Mouse (Mus musculus) kidney, postnatal 0 days (tissue): Measurements from ENCODE around the gene Rnf128. TPM values are rescaled to one million over a fixed set of nuclear protein-coding genes. Genes with fewer than 3 reads are reported as not detected.

Experiments
- ATAC-seq: fragments of 200-750 bp; cut with Nextera tagmentation; replicated peaks from 2 replicates; pipeline ENCODE4 v1.8.0; 2017; ENCODE audit warnings: low read depth, moderate number of reproducible peaks, moderate TSS enrichment, moderate library complexity; ENCODE audit not compliant: low FRiP score
- DNase-seq: peaks from one replicate; pipeline ENCODE4 v3.0.0-alpha.2; 2016; ENCODE audit warnings: low spot score
- H3K27ac ChIP-seq: fragments of 300-500 bp; sonication (generic); 2 replicates; pipeline ENCODE4 v1.5.1; 2014; ENCODE audit warnings: mild to moderate bottlenecking
- H3K27me3 ChIP-seq: fragments of 300-500 bp; sonication (generic); 2 replicates; pipeline ENCODE4 v1.6.1; 2014; ENCODE audit warnings: low read length, mixed read lengths; ENCODE audit not compliant: insufficient read depth
- H3K36me3 ChIP-seq: fragments of 300-500 bp; sonication (generic); 2 replicates; pipeline ENCODE4 v1.6.1; 2014; ENCODE audit warnings: low read length, mixed read lengths; ENCODE audit not compliant: insufficient read depth
- H3K4me1 ChIP-seq: fragments of 300-500 bp; sonication (generic); replicated peaks from 2 replicates; pipeline ENCODE4 v1.6.1; 2014; ENCODE audit warnings: antibody characterized with exemption, low read length, mixed read lengths; ENCODE audit not compliant: insufficient read depth
- H3K4me2 ChIP-seq: fragments of 300-500 bp; sonication (generic); 2 replicates; pipeline ENCODE4 v1.6.1; 2014; ENCODE audit warnings: mild to moderate bottlenecking, low read length, moderate library complexity, mixed read lengths
- H3K4me3 ChIP-seq: fragments of 300-500 bp; sonication (generic); replicated peaks from 2 replicates; pipeline ENCODE4 v1.5.1; 2014; ENCODE audit warnings: low read depth, low read length
- H3K9ac ChIP-seq: fragments of 300-500 bp; sonication (generic); 2 replicates; pipeline ENCODE4 v1.6.1; 2014; ENCODE audit warnings: low read depth, low read length
- H3K9me3 ChIP-seq: fragments of 300-500 bp; sonication (generic); replicated peaks from 2 replicates; pipeline ENCODE4 v1.6.1; 2016; ENCODE audit warnings: low read length, inconsistent platforms, mixed read lengths
- CTCF ChIP-seq: IDR thresholded peaks from 2 replicates; pipeline ENCODE4 v1.5.1; 2016; ENCODE audit warnings: antibody characterized with exemption, low read depth, mild to moderate bottlenecking, moderate library complexity
- WGBS: fragments of 180-500 bp; shearing (Covaris S2); extraction: QIAGEN DNeasy Blood & Tissue Kit; methylation state at CpG from one replicate; pipeline ENCODE4 v1.1.7; 2014; 5-methylcytosine and 5-hydroxymethylcytosine counted together
- polyA plus RNA-seq: library from polyadenylated mRNA; unstranded; fragments of >200 nt; fragmentation: Nextera tagmentation; extraction: Ambion mirVana; gene quantifications from 2 replicates; pipeline ENCODE4 v1.2.1, GENCODE M21; 2015

The Rnf128 gene
- polyA plus RNA-seq, 1 experiment from 2014 or later = 96.3 TPM

GRCm38 (mm10) chrX:139529678-139530077, 33.4 kb upstream of the Rnf128 start:
- Histone ChIP-seq H3K4me2 (no peak overlapping the region), H3K9ac (no peak overlapping the region), H3K4me3 (no peak overlapping the region), H3K27ac (no peak overlapping the region), H3K9me3 (no peaks in the 10 kb centered on the region), H3K4me1 (no peaks in the 10 kb centered on the region), H3K36me3 (no peaks in the 10 kb centered on the region), H3K27me3 (no peaks in the 10 kb centered on the region)
- no peak for DNase-seq
- no peak for ATAC-seq
- TF ChIP-seq CTCF = no peak

- TF ChIP-seq CTCF = no peak
- no peaks in the 10 kb centered on the region for H3K27me3 ChIP-seq
- no peak for ATAC-seq
Measured at GRCm38 (mm10) chrX:139532293-139532692, 30.8 kb upstream of the Rnf128 start.

GRCm38 (mm10) chrX:139537641-139538397, 25.3 kb upstream of the Rnf128 start:
- whole genome bisulfite sequencing = 74% methylated on average over 5 of the region's 5 CpGs

More at GRCm38 (mm10) chrX:139532293-139532692, 30.8 kb upstream of the Rnf128 start:
- Histone ChIP-seq H3K36me3 (no peaks in the 10 kb centered on the region), H3K9ac (no peak overlapping the region), H3K4me1 (no peaks in the 10 kb centered on the region), H3K4me2 (no peak overlapping the region), H3K27ac (no peak overlapping the region), H3K4me3 (no peak overlapping the region), H3K9me3 (no peaks in the 10 kb centered on the region)
- WGBS = 72% methylated on average over 4 of the region's 4 CpGs
- no peak for DNase-seq

GRCm38 (mm10) chrX:139543726-139544125, 19.4 kb upstream of the Rnf128 start:
- Histone ChIP-seq H3K4me2 (no peak overlapping the region), H3K9ac (no peak overlapping the region), H3K27me3 (no peaks in the 10 kb centered on the region), H3K36me3 (no peaks in the 10 kb centered on the region), H3K4me3 (no peak overlapping the region), H3K9me3 (no peaks in the 10 kb centered on the region), H3K27ac (no peak overlapping the region), H3K4me1 (no peaks in the 10 kb centered on the region)
- peak; percentile 16 for DNase-seq
- ATAC-seq = no peak
- WGBS = 68% methylated on average over 7 of the region's 7 CpGs
- no peak for TF ChIP-seq CTCF

More at GRCm38 (mm10) chrX:139537641-139538397, 25.3 kb upstream of the Rnf128 start:
- H3K4me1 ChIP-seq = no peaks in the 10 kb centered on the region
- no peak overlapping the region for H3K4me3 ChIP-seq
- ATAC-seq = no peak
- no peak for TF ChIP-seq CTCF
- H3K27me3 ChIP-seq = no peaks in the 10 kb centered on the region
- no peaks in the 10 kb centered on the region for H3K9me3 ChIP-seq
- H3K9ac ChIP-seq = no peak overlapping the region
- no peak overlapping the region for H3K4me2 ChIP-seq
- no peak for DNase-seq
- no peak overlapping the region for H3K27ac ChIP-seq
- H3K36me3 ChIP-seq = no peaks in the 10 kb centered on the region

- WGBS = 64% methylated on average over 5 of the region's 5 CpGs
- DNase-seq = no peak
- Histone ChIP-seq H3K27me3 (no peaks in the 10 kb centered on the region), H3K9me3 (no peaks in the 10 kb centered on the region), H3K4me2 (no peak overlapping the region), H3K4me3 (no peak overlapping the region), H3K4me1 (no peaks in the 10 kb centered on the region), H3K36me3 (no peaks in the 10 kb centered on the region), H3K9ac (no peak overlapping the region), H3K27ac (no peak overlapping the region)
- TF ChIP-seq CTCF = no peak
- no peak for ATAC-seq
Measured at GRCm38 (mm10) chrX:139550456-139550855, 12.7 kb upstream of the Rnf128 start.

GRCm38 (mm10) chrX:139552090-139552489, 11.0 kb upstream of the Rnf128 start:
- Histone ChIP-seq H3K27ac (no peak overlapping the region), H3K36me3 (no peaks in the 10 kb centered on the region), H3K4me3 (no peak overlapping the region), H3K4me2 (no peak overlapping the region), H3K9me3 (no peaks in the 10 kb centered on the region), H3K4me1 (no peaks in the 10 kb centered on the region), H3K9ac (no peak overlapping the region), H3K27me3 (no peaks in the 10 kb centered on the region)
- ATAC-seq (no peak), DNase-seq (no peak)
- no peak for TF ChIP-seq CTCF
- WGBS = 74% methylated on average over 2 of the region's 2 CpGs
